Mouse (Mus musculus) neural tube, embryonic 10.5 days (tissue): ENCODE results near the gene Olfr1191-ps1.
"Not testable (repeated sequence)": the region's sequence is repeated elsewhere in the genome, so short reads cannot be mapped to it uniquely, and the experiment has no call there.

ENCODE experiments used
- DNase-seq: peaks from one replicate; pipeline ENCODE4 v3.0.0-alpha.2; 2017; ENCODE audit warnings: low spot score; ENCODE audit errors: extremely low spot score

The Olfr1191-ps1 gene

GRCm38 (mm10) chr2:88640242-88640641 lies at the start of gene Olfr1191-ps1:
Gene Olfr1191-ps1, plus strand, starts transcription at chr2:88640542.
- not testable (repeated sequence) for DNase-seq

GRCm38 (mm10) chr2:88648209-88648608 lies 7.9 kb downstream of the Olfr1191-ps1 start, which contains the start of gene Olfr1192-ps1:
Gene Olfr1192-ps1, plus strand, starts transcription at chr2:88648509.
- no peak for DNase-seq

GRCm38 (mm10) chr2:88675328-88675727 lies 35.0 kb downstream of the Olfr1191-ps1 start, which contains the start of gene Olfr1193:
Gene Olfr1193, plus strand, starts transcription at chr2:88675628.
- DNase-seq = not testable (repeated sequence)

- no peak for DNase-seq
Measured at GRCm38 (mm10) chr2:88689087-88689486, 48.7 kb downstream of the Olfr1191-ps1 start, which contains the start of gene Olfr1195. Gene Olfr1195, minus strand, starts transcription at chr2:88689187.
